Mouse (Mus musculus): ENCODE data around the gene Sept8.

The Sept8 gene

DNA sequence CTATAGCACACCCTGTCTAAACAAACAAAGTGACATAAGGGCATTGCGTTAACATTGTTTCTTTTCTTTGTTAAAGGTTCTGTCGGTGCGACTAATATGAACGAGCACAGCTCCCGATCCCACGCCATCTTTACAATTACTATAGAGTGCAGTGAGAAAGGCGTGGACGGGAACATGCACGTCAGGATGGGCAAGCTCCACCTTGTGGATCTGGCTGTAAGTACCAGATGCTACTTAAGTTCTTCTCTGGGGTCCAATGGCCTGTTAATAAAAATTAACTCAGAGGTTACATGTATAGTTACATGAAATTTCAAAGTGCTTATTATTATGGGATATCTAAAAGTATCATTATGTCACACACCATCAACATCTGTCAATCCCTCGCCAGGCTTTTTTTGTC, 64.1 kb downstream of the Sept8 start:
- no peak for DNase-seq (ENCODE audit: low spot score)

DNA sequence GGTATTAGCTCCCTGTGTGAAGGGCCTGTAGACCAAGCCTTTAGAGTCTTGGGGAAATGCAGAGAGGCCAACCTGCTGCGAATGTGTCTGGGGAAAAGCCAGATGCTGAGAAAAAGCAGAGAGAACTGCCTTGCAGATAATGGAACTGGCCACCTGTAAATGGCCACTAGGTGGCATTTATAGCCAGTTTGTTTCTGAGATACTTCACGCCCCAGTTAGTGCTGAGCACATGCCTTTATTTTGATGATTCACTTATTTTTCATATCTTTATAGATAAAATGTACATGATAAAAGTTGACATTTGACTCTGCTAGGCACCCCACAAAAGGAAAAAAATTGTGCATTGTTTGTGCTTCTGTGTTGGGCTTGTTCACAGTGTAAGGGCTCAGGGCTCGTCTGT, 65.8 kb downstream of the Sept8 start:
- DNase-seq (ENCODE audit: low spot score) = no peak

GRCm38 (mm10) chr11:53585510-53585909, 66.5 kb downstream of the Sept8 start:
- DNase-seq (ENCODE audit: low spot score) = no peak

GRCm38 (mm10) chr11:53588279-53588678, 69.2 kb downstream of the Sept8 start:
- DNase-seq (ENCODE audit: low spot score) = no peak

DNA sequence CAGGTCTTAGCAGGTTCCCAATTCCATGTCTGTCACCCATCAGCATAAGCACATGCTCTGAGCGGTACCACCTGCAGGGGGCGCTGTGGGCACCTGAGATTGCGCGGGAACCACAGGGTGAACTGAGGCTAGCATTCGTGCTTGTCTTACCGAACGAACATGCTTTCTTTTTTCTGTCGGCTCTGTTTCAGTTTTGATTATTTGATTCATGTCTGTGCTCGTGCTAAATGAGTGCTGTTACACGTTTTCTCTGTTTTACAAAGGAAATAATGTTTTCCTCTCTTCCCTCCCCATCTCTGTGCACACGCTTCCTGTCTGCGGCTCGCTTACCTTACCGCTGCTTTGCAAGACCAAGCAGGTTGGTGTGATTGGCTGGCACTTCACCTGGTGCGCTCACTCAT, 71.3 kb downstream of the Sept8 start:
- DNase-seq (ENCODE audit: low spot score) = no peak

GRCm38 (mm10) chr11:53591116-53591515, 72.1 kb downstream of the Sept8 start:
- DNase-seq (ENCODE audit: low spot score) = no peak

All from ovary, postnatal 14 days (tissue).